Mouse (Mus musculus) embryonic facial prominence, embryonic 11.5 days (tissue): ENCODE data around the gene Ccdc69. TPM values are rescaled to one million over a fixed set of nuclear protein-coding genes. Genes with fewer than 3 reads are reported as not detected.

ENCODE experiments used
- ATAC-seq: fragments of 200-750 bp; cut with Nextera tagmentation; replicated peaks from 2 replicates; pipeline ENCODE4 v1.8.0; 2017; ENCODE audit warnings: low read depth; ENCODE audit not compliant: insufficient number of reproducible peaks, low FRiP score, low TSS enrichment
- DNase-seq: peaks from one replicate; pipeline ENCODE4 v3.0.0-alpha.2; 2015; ENCODE audit warnings: low spot score
- H3K27ac ChIP-seq: fragments of 300-500 bp; sonication (generic); replicated peaks from 2 replicates; pipeline ENCODE4 v1.5.1; 2014; ENCODE audit warnings: mild to moderate bottlenecking, low read depth, low read length, control low read depth
- H3K27me3 ChIP-seq: fragments of 300-500 bp; sonication (generic); 2 replicates; pipeline ENCODE4 v1.6.1; 2014; ENCODE audit warnings: mild to moderate bottlenecking, low read length, moderate library complexity, mixed read lengths; ENCODE audit not compliant: control insufficient read depth, insufficient read depth
- H3K36me3 ChIP-seq: fragments of 300-500 bp; sonication (generic); replicated peaks from 2 replicates; pipeline ENCODE4 v1.6.1; 2014; ENCODE audit warnings: low read depth, mild to moderate bottlenecking, low read length, moderate library complexity, mixed read lengths; ENCODE audit not compliant: control insufficient read depth, insufficient read depth
- H3K4me1 ChIP-seq: fragments of 300-500 bp; sonication (generic); 2 replicates; pipeline ENCODE4 v1.6.1; 2014; ENCODE audit warnings: low read length, mixed read lengths; ENCODE audit not compliant: control insufficient read depth, insufficient read depth
- H3K4me2 ChIP-seq: fragments of 300-500 bp; sonication (generic); 2 replicates; pipeline ENCODE4 v1.6.1; 2014; ENCODE audit warnings: low read depth, mild to moderate bottlenecking, control low read depth, low read length, moderate library complexity
- H3K4me3 ChIP-seq: fragments of 300-500 bp; sonication (generic); 2 replicates; pipeline ENCODE4 v1.5.1; 2014; ENCODE audit warnings: low read depth, low read length, control low read depth
- H3K9ac ChIP-seq: fragments of 300-500 bp; sonication (generic); replicated peaks from 2 replicates; pipeline ENCODE4 v1.6.1; 2014; ENCODE audit warnings: mild to moderate bottlenecking, control low read depth, low read length
- H3K9me3 ChIP-seq: fragments of 300-500 bp; sonication (generic); replicated peaks from 2 replicates; pipeline ENCODE4 v1.6.1; 2016; ENCODE audit warnings: mild to moderate bottlenecking, low read length, inconsistent platforms, mixed read lengths; ENCODE audit not compliant: control insufficient read depth
- WGBS: fragments of 180-500 bp; shearing (Covaris S2); extraction: QIAGEN DNeasy Blood & Tissue Kit; methylation state at CpG from one replicate; pipeline ENCODE4 v1.1.7; 2014; 5-methylcytosine and 5-hydroxymethylcytosine counted together
- polyA plus RNA-seq: library from polyadenylated mRNA; unstranded; fragments of >200 nt; fragmentation: Nextera tagmentation; extraction: Ambion mirVana; gene quantifications from 2 replicates; pipeline ENCODE4 v1.2.1, GENCODE M21; 2014

The Ccdc69 gene
- polyA plus RNA-seq, 1 experiment from 2014 or later = 0.49 TPM

DNA sequence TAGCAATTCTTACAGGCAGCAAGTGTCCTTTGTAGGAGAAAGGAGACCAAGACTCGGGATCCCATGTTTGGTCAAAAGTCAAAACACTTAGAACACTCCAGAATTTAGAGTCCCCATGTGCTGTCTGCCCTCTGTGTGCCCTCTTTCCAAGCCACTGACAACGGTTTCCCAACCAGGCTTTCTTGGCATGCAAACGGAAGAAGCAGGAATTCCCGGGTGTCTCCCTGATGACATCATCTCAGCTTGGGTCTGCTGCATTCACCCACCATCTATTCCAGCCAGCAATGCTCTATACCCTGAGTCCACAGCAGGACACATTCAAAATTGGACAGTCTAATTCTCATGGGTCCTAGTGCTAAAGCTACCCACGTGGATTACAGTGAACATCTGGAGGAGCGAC, 56.1 kb downstream of the Ccdc69 start:
- Histone ChIP-seq H3K9ac (no peak overlapping the region), H3K4me3 (no peak overlapping the region), H3K27ac (no peak overlapping the region), H3K4me2 (no peak overlapping the region), H3K4me1 (peaks cover 7% of the 10 kb centered on the region), H3K9me3 (no peaks in the 10 kb centered on the region), H3K27me3 (no peaks in the 10 kb centered on the region), H3K36me3 (no peaks in the 10 kb centered on the region)
- ATAC-seq (no peak), DNase-seq (no peak)
- 55% methylated on average over 6 of the region's 6 CpGs for WGBS

DNA sequence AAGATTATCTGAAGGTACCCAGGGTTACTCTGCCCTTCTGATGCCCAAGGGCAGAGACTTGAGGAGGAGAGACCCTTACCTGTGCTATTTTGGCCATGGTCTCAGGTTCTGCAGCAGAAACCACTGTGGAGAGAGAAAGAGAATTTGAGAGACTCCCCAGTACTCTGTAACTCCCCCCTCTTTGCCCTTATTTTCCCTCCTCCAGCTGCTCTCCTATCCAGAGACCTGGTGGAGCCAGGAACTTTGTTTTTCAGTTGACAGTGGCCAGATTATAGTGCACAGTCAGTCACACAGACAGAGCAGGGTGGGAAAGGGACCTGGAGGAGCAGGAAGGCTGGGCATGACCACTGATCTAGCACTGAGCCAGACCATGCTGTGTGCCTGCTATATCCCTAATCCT, 56.5 kb downstream of the Ccdc69 start:
- Histone ChIP-seq H3K9ac (no peak overlapping the region), H3K27ac (no peak overlapping the region), H3K36me3 (no peaks in the 10 kb centered on the region), H3K27me3 (no peaks in the 10 kb centered on the region), H3K4me2 (no peak overlapping the region), H3K4me1 (peaks cover 7% of the 10 kb centered on the region), H3K4me3 (no peak overlapping the region), H3K9me3 (no peaks in the 10 kb centered on the region)
- DNase-seq (no peak), ATAC-seq (no peak)

DNA sequence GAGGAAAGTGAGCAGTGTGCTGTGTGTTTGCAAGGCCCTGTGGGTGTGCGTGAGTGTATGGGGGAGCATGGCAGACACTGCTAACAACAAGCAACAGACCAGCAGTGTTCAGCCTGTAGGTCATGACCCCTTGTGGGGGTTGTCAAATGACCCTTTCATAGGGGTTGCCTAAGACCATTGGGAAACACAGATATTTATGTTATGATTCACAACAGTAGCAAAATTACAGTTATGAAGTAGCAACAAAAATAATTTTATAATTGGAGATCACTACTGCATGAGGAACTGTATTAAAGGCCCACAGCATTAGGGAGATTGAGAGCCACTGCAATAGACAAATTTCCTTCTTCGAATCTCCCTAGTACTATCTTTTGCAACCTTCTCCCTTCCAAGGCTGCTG, 58.2 kb downstream of the Ccdc69 start:
- DNase-seq (no peak), ATAC-seq (no peak)
- Histone ChIP-seq H3K4me2 (no peak overlapping the region), H3K4me3 (no peak overlapping the region), H3K9me3 (no peaks in the 10 kb centered on the region), H3K9ac (no peak overlapping the region), H3K27me3 (no peaks in the 10 kb centered on the region), H3K4me1 (peaks cover 7% of the 10 kb centered on the region), H3K36me3 (no peaks in the 10 kb centered on the region), H3K27ac (no peak overlapping the region)
- 70% methylated on average over 2 of the region's 2 CpGs for WGBS

- H3K4me3 ChIP-seq = no peak overlapping the region
- no peaks in the 10 kb centered on the region for H3K9me3 ChIP-seq
- no peak overlapping the region for H3K27ac ChIP-seq
- DNase-seq (no peak), ATAC-seq (no peak)
- H3K4me2 ChIP-seq = no peak overlapping the region
- H3K9ac ChIP-seq = no peak overlapping the region
- H3K4me1 ChIP-seq = 0 out of 2 replicates have a peak, but pooled peaks cover 3% of the 10 kb centered on the region
- 72% methylated on average over 6 of the region's 6 CpGs for WGBS
- H3K27me3 ChIP-seq = no peaks in the 10 kb centered on the region
- H3K36me3 ChIP-seq = no peaks in the 10 kb centered on the region
These were observed 59.9 kb downstream of the Ccdc69 start for GRCm38 (mm10) chr11:55018034-55018433.

GRCm38 (mm10) chr11:55017201-55017600, 60.7 kb downstream of the Ccdc69 start:
- Histone ChIP-seq H3K27ac (no peak overlapping the region), H3K4me3 (no peak overlapping the region), H3K9me3 (no peaks in the 10 kb centered on the region), H3K27me3 (no peaks in the 10 kb centered on the region), H3K36me3 (no peaks in the 10 kb centered on the region), H3K4me2 (no peak overlapping the region), H3K9ac (no peak overlapping the region), H3K4me1 (no peaks in the 10 kb centered on the region)
- no peak for DNase-seq
- WGBS = 79% methylated on average over 2 of the region's 2 CpGs
- ATAC-seq = no peak

- Histone ChIP-seq H3K27ac (no peak overlapping the region), H3K4me2 (no peak overlapping the region), H3K9ac (no peak overlapping the region), H3K27me3 (no peaks in the 10 kb centered on the region), H3K36me3 (no peaks in the 10 kb centered on the region), H3K4me1 (no peaks in the 10 kb centered on the region), H3K4me3 (no peak overlapping the region), H3K9me3 (no peaks in the 10 kb centered on the region)
- ATAC-seq (no peak), DNase-seq (no peak)
- 80% methylated on average over 1 of the region's 1 CpGs for WGBS
These were observed 61.2 kb downstream of the Ccdc69 start for GRCm38 (mm10) chr11:55016758-55017157.

DNA sequence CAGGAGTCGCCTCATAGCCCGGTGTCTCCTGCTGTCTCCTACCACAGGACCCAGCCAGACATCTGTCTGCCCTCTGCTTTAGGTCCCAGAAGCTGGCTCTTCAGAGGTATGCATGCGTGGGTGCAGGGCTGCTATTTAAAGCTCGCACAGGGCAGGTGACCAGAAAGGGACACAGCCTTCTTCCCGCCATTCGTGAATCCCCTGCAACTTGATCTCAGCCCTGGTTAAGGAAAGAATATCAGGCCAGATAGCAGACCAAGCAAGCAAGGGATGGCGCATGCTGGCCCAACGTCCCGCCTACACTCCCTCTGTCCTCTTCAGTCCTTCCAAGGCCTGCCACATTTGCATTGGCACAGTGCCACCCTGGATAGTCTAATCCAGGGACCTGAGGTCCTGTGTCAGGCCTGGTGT, 62.1 kb downstream of the Ccdc69 start:
- Histone ChIP-seq H3K27me3 (no peaks in the 10 kb centered on the region), H3K27ac (no peak overlapping the region), H3K4me1 (no peaks in the 10 kb centered on the region), H3K4me3 (no peak overlapping the region), H3K36me3 (no peaks in the 10 kb centered on the region; the same call in 1 of the 2 replicates), H3K4me2 (no peak overlapping the region), H3K9ac (no peak overlapping the region), H3K9me3 (no peaks in the 10 kb centered on the region)
- no peak for DNase-seq
- ATAC-seq = no peak
- 67% methylated on average over 9 of the region's 9 CpGs for WGBS

DNA sequence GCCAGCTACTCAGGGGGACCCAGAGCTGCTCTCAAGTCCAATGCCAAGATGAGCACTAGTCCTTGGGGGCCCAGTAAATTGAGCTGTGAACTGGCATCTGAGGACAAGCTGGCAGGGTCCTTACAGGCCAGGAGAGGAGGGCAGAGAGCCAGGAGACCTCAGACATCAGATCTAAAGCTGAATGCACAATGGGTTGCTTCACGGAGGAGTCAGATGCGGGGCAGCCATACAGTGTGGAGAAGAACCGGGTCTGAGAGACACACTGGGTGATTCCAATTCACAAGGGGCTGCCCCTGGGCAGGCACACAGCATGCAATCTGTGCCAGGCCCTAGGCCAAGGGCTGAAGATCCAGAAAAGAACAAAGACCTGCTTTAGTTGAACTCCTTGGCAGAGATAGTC, 62.7 kb downstream of the Ccdc69 start:
- no peaks in the 10 kb centered on the region for H3K4me1 ChIP-seq
- WGBS = 72% methylated on average over 3 of the region's 3 CpGs
- no peaks in the 10 kb centered on the region for H3K9me3 ChIP-seq
- DNase-seq = no peak
- no peak overlapping the region for H3K4me3 ChIP-seq
- no peaks in the 10 kb centered on the region; the same call in 1 of the 2 replicates for H3K36me3 ChIP-seq
- no peak overlapping the region for H3K4me2 ChIP-seq
- H3K27me3 ChIP-seq = no peaks in the 10 kb centered on the region
- no peak overlapping the region for H3K27ac ChIP-seq
- ATAC-seq = no peak
- H3K9ac ChIP-seq = no peak overlapping the region
